Mouse (Mus musculus) liver, adult (tissue): ENCODE measurements around the gene Mcm6.

Experiments used
- GATA4 ChIP-seq: IDR thresholded peaks from 2 replicates; pipeline ENCODE4 v1.6.1; 2014; ENCODE audit warnings: mild to moderate bottlenecking, low read length; ENCODE audit not compliant: insufficient replicate concordance

The Mcm6 gene

GRCm38 (mm10) chr1:128358916-128359553 lies 429 bp downstream of the Mcm6 start:
- no peak for TF ChIP-seq GATA4

- no peak for TF ChIP-seq GATA4
Observed at GRCm38 (mm10) chr1:128358276-128358675, 1.2 kb downstream of the Mcm6 start.

- TF ChIP-seq GATA4, result no peak
Observed at GRCm38 (mm10) chr1:128357452-128357851, 2.0 kb downstream of the Mcm6 start.

GRCm38 (mm10) chr1:128353092-128353491 lies 6.4 kb downstream of the Mcm6 start:
- no peak for TF ChIP-seq GATA4

- TF ChIP-seq GATA4, result no peak
Observed at GRCm38 (mm10) chr1:128344232-128344631, 15.2 kb downstream of the Mcm6 start.

GRCm38 (mm10) chr1:128337708-128338320 lies 21.6 kb downstream of the Mcm6 start:
- TF ChIP-seq GATA4, result no peak

- no peak for TF ChIP-seq GATA4
Observed at GRCm38 (mm10) chr1:128330313-128330712, 29.2 kb downstream of the Mcm6 start.

- no peak for TF ChIP-seq GATA4
Observed at GRCm38 (mm10) chr1:128328218-128328617, 31.2 kb downstream of the Mcm6 start, which contains the start of gene Lct. Lct (minus strand) TSS chr1:128328318.

GRCm38 (mm10) chr1:128327165-128327564 lies 32.3 kb downstream of the Mcm6 start:
- TF ChIP-seq GATA4, result no peak

- no peak for TF ChIP-seq GATA4
Observed at GRCm38 (mm10) chr1:128324776-128325175, 34.7 kb downstream of the Mcm6 start.

- no peak for TF ChIP-seq GATA4
Observed at GRCm38 (mm10) chr1:128323026-128323643, 36.3 kb downstream of the Mcm6 start.

- no peak for TF ChIP-seq GATA4
Observed at GRCm38 (mm10) chr1:128314665-128315064, 44.8 kb downstream of the Mcm6 start.

GRCm38 (mm10) chr1:128309043-128309442 lies 50.4 kb downstream of the Mcm6 start:
- no peak for TF ChIP-seq GATA4

- TF ChIP-seq GATA4, result no peak
Observed at GRCm38 (mm10) chr1:128303900-128304299, 55.6 kb downstream of the Mcm6 start.

GRCm38 (mm10) chr1:128295717-128296528 lies 63.5 kb downstream of the Mcm6 start:
- TF ChIP-seq GATA4, result no peak
